Mouse (Mus musculus): ENCODE data around the gene Cenpi. TPM values are rescaled to one million over a fixed set of nuclear protein-coding genes. Genes with fewer than 3 reads are reported as not detected.

Gene Cenpi
- 0.94 TPM for polyA plus RNA-seq (2017; shearing (Covaris generic))

GRCm38 (mm10) chrX:134307534-134308274 is at the start of gene Cenpi:
TSS of gene Cenpi (plus strand) at chrX:134308084.

GRCm38 (mm10) chrX:134276275-134277160 is 31.4 kb upstream of the Cenpi start, which contains the start of gene Trmt2b:
TSS of gene Trmt2b (minus strand) at chrX:134276984.

GRCm38 (mm10) chrX:134403863-134404583 is 96.1 kb downstream of the Cenpi start, which contains the start of gene Drp2:
TSS of gene Drp2 (plus strand) at chrX:134404551.

Other genes with a start within 250 kb of the Cenpi start
- gene Cstf2, start 248.9 kb upstream of the Cenpi start, polyA plus RNA-seq (2017; shearing (Covaris generic)) = 40.0 TPM
- not detected for gene Xkrx, start 146.0 kb upstream of the Cenpi start, polyA plus RNA-seq (2017; shearing (Covaris generic))
- not detected for gene Arl13a, start 120.6 kb upstream of the Cenpi start, polyA plus RNA-seq (2017; shearing (Covaris generic))
- gene Nox1, start 86.1 kb upstream of the Cenpi start, polyA plus RNA-seq (2017; shearing (Covaris generic)) = not detected
- gene Trmt2b, start 31.1 kb upstream of the Cenpi start, polyA plus RNA-seq (2017; shearing (Covaris generic)) = 20.3 TPM
- not detected for gene Tmem35a, start 12.9 kb upstream of the Cenpi start, polyA plus RNA-seq (2017; shearing (Covaris generic))
- gene Drp2, start 96.5 kb downstream of the Cenpi start, polyA plus RNA-seq (2017; shearing (Covaris generic)) = not detected
- gene Taf7l, start 168.4 kb downstream of the Cenpi start, polyA plus RNA-seq (2017; shearing (Covaris generic)) = not detected
- gene Timm8a1, start 233.8 kb downstream of the Cenpi start, polyA plus RNA-seq (2017; shearing (Covaris generic)) = 16.9 TPM

All from effector memory CD4-positive, alpha-beta T cell, adult 5 months (primary cell).